Mouse (Mus musculus): Measurements from ENCODE around the gene Mfsd6. TPM values are rescaled to one million over a fixed set of nuclear protein-coding genes. Genes with fewer than 3 reads are reported as not detected.
"Not testable (repeated sequence)": the region's sequence is repeated elsewhere in the genome, so short reads cannot be mapped to it uniquely, and the experiment has no call there.

Mfsd6 gene
- polyA plus RNA-seq, 1 experiment from 2014 or later = 3.2 TPM

GRCm38 (mm10) chr1:52714451-52714850 lies 12.8 kb downstream of the Mfsd6 start:
- H3K36me3 ChIP-seq (ENCODE audit: insufficient read depth, low read length) = no peaks in the 10 kb centered on the region
- H3K27ac ChIP-seq = no peak overlapping the region
- no peak for DNase-seq (ENCODE audit: low spot score)
- H3K4me3 ChIP-seq (replicated peaks; ENCODE audit: low read depth, low read length) = no peak overlapping the region
- H3K27me3 ChIP-seq (ENCODE audit: insufficient read depth, low read length) = no peaks in the 10 kb centered on the region
- no peak overlapping the region for H3K9ac ChIP-seq (ENCODE audit: low read depth, low read length)
- H3K4me1 ChIP-seq (replicated peaks; ENCODE audit: insufficient read depth, low read length) = no peaks in the 10 kb centered on the region
- H3K4me2 ChIP-seq (ENCODE audit: low read length) = no peak overlapping the region
- ATAC-seq (replicated peaks; ENCODE audit: low FRiP score, low read depth) = no peak
- WGBS = 61% methylated on average over 1 of the region's 1 CpGs
- no peak for TF ChIP-seq CTCF (IDR thresholded peaks at IDR 0.05; ENCODE audit: low read depth)
- no peaks in the 10 kb centered on the region for H3K9me3 ChIP-seq (replicated peaks; ENCODE audit: low read length)

DNA sequence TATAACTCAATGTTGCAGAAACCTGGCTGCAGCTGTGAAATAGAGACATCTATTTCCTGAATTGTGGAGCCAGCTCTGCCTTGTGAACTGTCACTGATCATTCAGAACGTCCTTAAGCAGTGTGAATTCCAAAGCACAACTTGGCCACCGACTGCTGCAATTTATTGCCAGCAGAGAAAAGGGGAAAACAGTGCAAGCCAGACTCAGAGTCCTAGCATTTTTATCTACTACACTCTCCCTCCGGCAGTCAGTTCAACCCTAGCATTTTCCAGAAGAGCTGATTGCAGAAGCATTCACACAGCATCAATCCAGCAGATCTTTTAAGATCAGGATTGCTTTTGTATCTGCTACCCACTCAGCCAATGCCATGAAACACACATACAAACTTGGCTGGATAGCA lies 13.2 kb downstream of the Mfsd6 start:
- Histone ChIP-seq H3K4me2 (ENCODE audit: low read length) (no peak overlapping the region), H3K27ac (no peak overlapping the region), H3K27me3 (ENCODE audit: insufficient read depth, low read length) (no peaks in the 10 kb centered on the region), H3K4me3 (replicated peaks; ENCODE audit: low read depth, low read length) (no peak overlapping the region), H3K9me3 (replicated peaks; ENCODE audit: low read length) (no peaks in the 10 kb centered on the region), H3K4me1 (replicated peaks; ENCODE audit: insufficient read depth, low read length) (no peaks in the 10 kb centered on the region), H3K9ac (ENCODE audit: low read depth, low read length) (no peak overlapping the region), H3K36me3 (ENCODE audit: insufficient read depth, low read length) (no peaks in the 10 kb centered on the region)
- DNase-seq (ENCODE audit: low spot score) (no peak), ATAC-seq (replicated peaks; ENCODE audit: low FRiP score, low read depth) (no peak)
- 29% methylated on average over 3 of the region's 3 CpGs for WGBS
- TF ChIP-seq CTCF (IDR thresholded peaks at IDR 0.05; ENCODE audit: low read depth) = no peak

GRCm38 (mm10) chr1:52708745-52709144 lies 18.5 kb downstream of the Mfsd6 start:
- WGBS = 54% methylated on average over 6 of the region's 6 CpGs
- DNase-seq (ENCODE audit: low spot score) = no peak
- Histone ChIP-seq H3K27ac (no peak overlapping the region), H3K4me3 (replicated peaks; ENCODE audit: low read depth, low read length) (no peak overlapping the region), H3K9me3 (replicated peaks; ENCODE audit: low read length) (no peaks in the 10 kb centered on the region), H3K9ac (ENCODE audit: low read depth, low read length) (no peak overlapping the region), H3K4me1 (replicated peaks; ENCODE audit: insufficient read depth, low read length) (no peaks in the 10 kb centered on the region), H3K4me2 (ENCODE audit: low read length) (no peak overlapping the region), H3K27me3 (ENCODE audit: insufficient read depth, low read length) (no peaks in the 10 kb centered on the region), H3K36me3 (ENCODE audit: insufficient read depth, low read length) (no peaks in the 10 kb centered on the region)
- no peak for ATAC-seq (replicated peaks; ENCODE audit: low FRiP score, low read depth)
- TF ChIP-seq CTCF (IDR thresholded peaks at IDR 0.05; ENCODE audit: low read depth) = no peak

DNA sequence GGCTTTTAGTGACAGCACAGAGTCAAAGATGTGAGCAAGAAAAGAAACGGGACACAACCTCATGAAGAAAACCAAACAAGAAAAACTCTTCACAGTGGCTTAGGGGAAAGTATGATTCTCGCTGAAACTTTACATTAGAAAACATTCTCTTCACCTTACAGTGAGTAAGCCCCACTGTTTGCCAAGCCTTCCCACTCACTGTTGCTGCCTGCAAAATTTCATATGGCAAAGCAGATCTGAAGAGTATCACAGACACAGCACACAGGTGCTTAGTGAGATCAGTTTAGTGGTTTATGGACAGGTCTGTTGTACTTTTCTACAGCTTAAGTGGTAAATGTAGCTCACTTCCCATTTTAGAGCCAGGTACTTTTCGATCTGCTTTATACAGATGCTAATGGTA lies 20.2 kb downstream of the Mfsd6 start:
- Histone ChIP-seq H3K27ac (no peak overlapping the region), H3K9ac (ENCODE audit: low read depth, low read length) (no peak overlapping the region), H3K4me2 (ENCODE audit: low read length) (no peak overlapping the region), H3K36me3 (ENCODE audit: insufficient read depth, low read length) (no peaks in the 10 kb centered on the region), H3K4me3 (replicated peaks; ENCODE audit: low read depth, low read length) (no peak overlapping the region), H3K4me1 (replicated peaks; ENCODE audit: insufficient read depth, low read length) (no peaks in the 10 kb centered on the region), H3K9me3 (replicated peaks; ENCODE audit: low read length) (no peaks in the 10 kb centered on the region), H3K27me3 (ENCODE audit: insufficient read depth, low read length) (no peaks in the 10 kb centered on the region)
- no peak for ATAC-seq (replicated peaks; ENCODE audit: low FRiP score, low read depth)
- no peak for DNase-seq (ENCODE audit: low spot score)
- TF ChIP-seq CTCF (IDR thresholded peaks at IDR 0.05; ENCODE audit: low read depth) = no peak
- 87% methylated on average over 3 of the region's 3 CpGs for WGBS

- Histone ChIP-seq H3K9ac (ENCODE audit: low read depth, low read length) (no peak overlapping the region), H3K27ac (no peak overlapping the region), H3K4me3 (replicated peaks; ENCODE audit: low read depth, low read length) (no peak overlapping the region), H3K9me3 (replicated peaks; ENCODE audit: low read length) (no peaks in the 10 kb centered on the region), H3K36me3 (ENCODE audit: insufficient read depth, low read length) (no peaks in the 10 kb centered on the region), H3K4me1 (replicated peaks; ENCODE audit: insufficient read depth, low read length) (no peaks in the 10 kb centered on the region), H3K4me2 (ENCODE audit: low read length) (no peak overlapping the region), H3K27me3 (ENCODE audit: insufficient read depth, low read length) (no peaks in the 10 kb centered on the region)
- no peak for TF ChIP-seq CTCF (IDR thresholded peaks at IDR 0.05; ENCODE audit: low read depth)
- ATAC-seq (replicated peaks; ENCODE audit: low FRiP score, low read depth) (no peak), DNase-seq (ENCODE audit: low spot score) (no peak)
- WGBS = 78% methylated on average over 7 of the region's 7 CpGs
Observed at GRCm38 (mm10) chr1:52702738-52703491, 24.3 kb downstream of the Mfsd6 start.

GRCm38 (mm10) chr1:52701941-52702340 lies 25.3 kb downstream of the Mfsd6 start:
- no peak overlapping the region for H3K9ac ChIP-seq (ENCODE audit: low read depth, low read length)
- H3K27me3 ChIP-seq (ENCODE audit: insufficient read depth, low read length) = no peaks in the 10 kb centered on the region
- 74% methylated on average over 1 of the region's 1 CpGs for WGBS
- H3K36me3 ChIP-seq (ENCODE audit: insufficient read depth, low read length) = no peaks in the 10 kb centered on the region
- H3K9me3 ChIP-seq (replicated peaks; ENCODE audit: low read length) = no peaks in the 10 kb centered on the region
- H3K4me3 ChIP-seq (replicated peaks; ENCODE audit: low read depth, low read length) = no peak overlapping the region
- no peaks in the 10 kb centered on the region for H3K4me1 ChIP-seq (replicated peaks; ENCODE audit: insufficient read depth, low read length)
- no peak for TF ChIP-seq CTCF (IDR thresholded peaks at IDR 0.05; ENCODE audit: low read depth)
- DNase-seq (ENCODE audit: low spot score) (no peak), ATAC-seq (replicated peaks; ENCODE audit: low FRiP score, low read depth) (no peak)
- H3K27ac ChIP-seq = no peak overlapping the region
- no peak overlapping the region for H3K4me2 ChIP-seq (ENCODE audit: low read length)

DNA sequence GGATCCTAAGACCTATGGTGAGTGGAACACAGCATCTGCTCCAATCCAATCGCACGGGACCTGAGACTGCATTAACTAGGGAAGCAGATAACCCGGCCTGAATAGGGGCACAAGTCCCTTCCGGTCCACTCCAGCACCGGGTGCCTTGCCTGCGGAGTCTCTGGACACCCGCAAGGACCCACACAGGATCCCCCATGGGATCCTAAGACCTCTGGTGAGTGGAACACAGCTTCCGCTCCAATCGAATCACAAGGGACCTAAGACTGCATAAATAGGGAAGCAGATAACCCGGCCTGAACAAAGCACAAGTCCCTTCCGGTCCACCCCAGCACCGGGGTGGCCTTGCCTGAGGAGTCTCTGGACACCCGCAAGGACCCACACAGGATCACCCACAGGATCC lies 32.8 kb downstream of the Mfsd6 start:
- H3K27me3 ChIP-seq (ENCODE audit: insufficient read depth, low read length); H3K9ac ChIP-seq (ENCODE audit: low read depth, low read length); H3K4me3 ChIP-seq (replicated peaks; ENCODE audit: low read depth, low read length); H3K9me3 ChIP-seq (replicated peaks; ENCODE audit: low read length); DNase-seq (ENCODE audit: low spot score); H3K4me2 ChIP-seq (ENCODE audit: low read length); H3K36me3 ChIP-seq (ENCODE audit: insufficient read depth, low read length); ATAC-seq (replicated peaks; ENCODE audit: low FRiP score, low read depth); H3K4me1 ChIP-seq (replicated peaks; ENCODE audit: insufficient read depth, low read length); H3K27ac ChIP-seq: not testable (repeated sequence)
- 96% methylated on average over 13 of the region's 13 CpGs for WGBS
